Mouse (Mus musculus) cerebellum, adult 2 months (tissue): ENCODE measurements around the gene Plce1.

Experiments
- CTCF ChIP-seq: fragments of 200-500 bp; IDR thresholded peaks from 2 replicates; pipeline ENCODE4 v1.5.1; 2011; ENCODE audit warnings: low read depth, mild to moderate bottlenecking, control low read depth, low read length, moderate library complexity, borderline replicate concordance; ENCODE audit not compliant: insufficient read depth
- POLR2A ChIP-seq: fragments of 200-500 bp; IDR thresholded peaks from 2 replicates; pipeline ENCODE4 v1.6.1; 2011; ENCODE audit warnings: low read length, control low read depth, borderline replicate concordance; ENCODE audit not compliant: insufficient read depth

GRCm38 (mm10) chr19:38744546-38744945 lies 263.6 kb downstream of the Plce1 start:
- no peak for TF ChIP-seq CTCF
- TF ChIP-seq POLR2A, result no peak
